Mouse (Mus musculus): ENCODE measurements around the gene Gm9844. TPM values are rescaled to one million over a fixed set of nuclear protein-coding genes. Genes with fewer than 3 reads are reported as not detected.

Gm9844 gene
- polyA plus RNA-seq (2015; fragmentation: Nextera tagmentation; extraction: Ambion mirVana) = 26.8 and 32.3 TPM in 2 replicates

GRCm38 (mm10) chr7:24861913-24862312 is at the start of gene Gm9844:
Gene Gm9844 (plus strand): TSS chr7:24862213.

GRCm38 (mm10) chr7:24869532-24870165 is 7.6 kb downstream of the Gm9844 start, which contains the start of the genes Lypd4 and Dmrtc2:
Gene Lypd4 (minus strand): TSS chr7:24869941.
Gene Dmrtc2 (plus strand): TSS chr7:24870057.

GRCm38 (mm10) chr7:24883896-24884692 is 22.1 kb downstream of the Gm9844 start, which contains the start of gene Rps19:
Gene Rps19 (plus strand): TSS chr7:24884371.

GRCm38 (mm10) chr7:24897224-24897623 is 35.2 kb downstream of the Gm9844 start, which contains the start of gene Cd79a:
Gene Cd79a (plus strand): TSS chr7:24897381.

GRCm38 (mm10) chr7:24902630-24903443 is 40.8 kb downstream of the Gm9844 start, which contains the start of gene Arhgef1:
Gene Arhgef1 (plus strand): TSS chr7:24902912.

Other genes with a start within 250 kb of the Gm9844 start
- 1.2 and 1.3 TPM in 2 replicates for gene Lypd3, start 225.7 kb upstream of the Gm9844 start, polyA plus RNA-seq (2015; fragmentation: Nextera tagmentation; extraction: Ambion mirVana)
- gene Tex101, start 185.5 kb upstream of the Gm9844 start, polyA plus RNA-seq (2015; fragmentation: Nextera tagmentation; extraction: Ambion mirVana) = not detected in 2 replicates
- not detected in 2 replicates for gene BC049730, start 153.0 kb upstream of the Gm9844 start, polyA plus RNA-seq (2015; fragmentation: Nextera tagmentation; extraction: Ambion mirVana)
- not detected in 2 replicates for gene Gm4763, start 135.3 kb upstream of the Gm9844 start, polyA plus RNA-seq (2015; fragmentation: Nextera tagmentation; extraction: Ambion mirVana)
- 0.17 and 0.43 TPM in 2 replicates for gene Cd177, start 101.9 kb upstream of the Gm9844 start, polyA plus RNA-seq (2015; fragmentation: Nextera tagmentation; extraction: Ambion mirVana)
- 0.51 and 1.2 TPM in 2 replicates for gene Ceacam10, start 85.0 kb upstream of the Gm9844 start, polyA plus RNA-seq (2015; fragmentation: Nextera tagmentation; extraction: Ambion mirVana)
- gene Lypd4, start 7.7 kb downstream of the Gm9844 start, polyA plus RNA-seq (2015; fragmentation: Nextera tagmentation; extraction: Ambion mirVana) = not detected in 2 replicates
- 0.18 and 0.19 TPM in 2 replicates for gene Dmrtc2, start 7.8 kb downstream of the Gm9844 start, polyA plus RNA-seq (2015; fragmentation: Nextera tagmentation; extraction: Ambion mirVana)
- gene Rps19, start 22.2 kb downstream of the Gm9844 start, polyA plus RNA-seq (2015; fragmentation: Nextera tagmentation; extraction: Ambion mirVana) = 1,291 and 1,386 TPM in 2 replicates
- gene Cd79a, start 35.2 kb downstream of the Gm9844 start, polyA plus RNA-seq (2015; fragmentation: Nextera tagmentation; extraction: Ambion mirVana) = 0.36 and 1.2 TPM in 2 replicates
- gene Arhgef1, start 40.7 kb downstream of the Gm9844 start, polyA plus RNA-seq (2015; fragmentation: Nextera tagmentation; extraction: Ambion mirVana) = 50.7 and 62.5 TPM in 2 replicates
- 0.53 and 0.74 TPM in 2 replicates for gene Gm4881, start 82.3 kb downstream of the Gm9844 start, polyA plus RNA-seq (2015; fragmentation: Nextera tagmentation; extraction: Ambion mirVana)
- gene Rabac1, start 110.5 kb downstream of the Gm9844 start, polyA plus RNA-seq (2015; fragmentation: Nextera tagmentation; extraction: Ambion mirVana) = 567 and 597 TPM in 2 replicates
- 758 and 883 TPM in 2 replicates for gene Atp1a3, start 143.7 kb downstream of the Gm9844 start, polyA plus RNA-seq (2015; fragmentation: Nextera tagmentation; extraction: Ambion mirVana)
- 21.5 TPM in 2 replicates for gene Grik5, start 210.1 kb downstream of the Gm9844 start, polyA plus RNA-seq (2015; fragmentation: Nextera tagmentation; extraction: Ambion mirVana)
- 23.8 and 29.3 TPM in 2 replicates for gene Zfp574, start 210.4 kb downstream of the Gm9844 start, polyA plus RNA-seq (2015; fragmentation: Nextera tagmentation; extraction: Ambion mirVana)

All from neural tube, postnatal 0 days (tissue).